Mouse (Mus musculus): ENCODE data around the gene Lrrc32. TPM values are rescaled to one million over a fixed set of nuclear protein-coding genes. Genes with fewer than 3 reads are reported as not detected.
A peak's percentile ranks its signal among the peaks of the same experiment; 100 is the strongest.

Lrrc32 gene
- total RNA-seq, 2 experiments from 2014 or later, result 15.2 to 17.3 TPM

DNA sequence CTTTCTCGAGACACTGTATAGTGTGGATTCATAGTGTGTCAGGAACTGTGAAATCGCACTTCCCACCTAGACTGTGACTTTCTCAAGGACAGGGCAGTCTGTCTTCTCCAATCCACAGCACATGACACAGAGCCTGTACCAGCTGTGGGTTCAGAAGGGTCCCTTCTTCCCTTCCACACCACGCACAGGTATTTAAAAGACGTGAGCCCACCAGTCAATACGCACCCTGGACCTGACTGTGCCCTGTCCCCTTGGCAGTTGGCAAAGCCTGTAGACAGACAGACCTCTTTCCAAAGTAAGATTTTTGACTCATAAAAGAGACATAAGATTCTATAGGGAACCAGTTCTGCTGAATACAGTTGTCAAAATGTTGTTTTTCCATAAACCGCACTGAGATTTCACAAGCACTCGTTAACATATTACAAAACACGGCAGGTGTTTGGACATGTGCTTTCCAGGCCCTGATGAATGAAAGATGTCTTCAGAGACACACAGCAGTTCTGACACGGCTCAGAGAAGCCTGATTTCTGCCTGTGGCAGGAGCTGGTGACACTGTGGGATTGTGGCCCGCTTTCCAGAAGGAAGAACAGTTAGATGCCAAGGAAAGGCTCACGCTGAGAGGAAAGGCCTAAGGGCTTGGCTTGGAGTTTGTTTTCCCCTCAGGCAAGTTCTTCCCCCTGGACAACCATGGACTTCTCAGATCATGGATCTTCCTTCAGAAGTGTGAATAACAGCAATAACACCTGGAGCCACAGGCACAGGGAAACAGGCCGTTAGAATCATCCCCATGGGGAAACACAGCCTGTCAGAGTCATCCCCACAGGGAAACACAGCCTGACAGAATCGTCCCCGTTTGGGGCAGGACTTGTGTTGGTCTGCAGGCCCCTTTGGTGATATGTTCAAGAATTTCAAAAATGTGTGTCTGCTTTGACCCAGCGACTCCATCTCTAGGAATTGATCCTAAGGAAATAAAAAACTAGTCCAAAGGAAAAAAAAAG, 22.2 kb downstream of the Lrrc32 start:
- no peak for DNase-seq

DNA sequence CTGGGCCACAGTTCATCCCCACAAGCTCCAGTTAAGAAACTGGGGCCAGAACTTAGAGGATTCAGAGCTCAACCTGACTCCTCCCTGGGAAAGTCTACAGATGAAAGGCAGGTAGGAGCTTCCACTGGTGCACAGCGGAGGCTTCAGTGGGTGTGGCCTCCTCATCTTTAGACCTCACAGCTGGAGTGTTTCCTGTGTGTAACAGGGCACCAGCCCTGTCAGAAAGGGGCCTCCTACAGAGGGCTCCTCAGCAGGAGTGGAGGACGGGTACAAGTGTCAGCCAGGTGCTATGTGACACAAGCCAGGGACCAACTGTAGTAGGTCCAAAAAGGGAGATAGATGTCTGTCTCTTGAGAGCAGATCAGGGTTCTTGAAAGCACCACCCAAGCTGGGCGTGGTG, 24.2 kb downstream of the Lrrc32 start:
- DNase-seq, result no peak

DNA sequence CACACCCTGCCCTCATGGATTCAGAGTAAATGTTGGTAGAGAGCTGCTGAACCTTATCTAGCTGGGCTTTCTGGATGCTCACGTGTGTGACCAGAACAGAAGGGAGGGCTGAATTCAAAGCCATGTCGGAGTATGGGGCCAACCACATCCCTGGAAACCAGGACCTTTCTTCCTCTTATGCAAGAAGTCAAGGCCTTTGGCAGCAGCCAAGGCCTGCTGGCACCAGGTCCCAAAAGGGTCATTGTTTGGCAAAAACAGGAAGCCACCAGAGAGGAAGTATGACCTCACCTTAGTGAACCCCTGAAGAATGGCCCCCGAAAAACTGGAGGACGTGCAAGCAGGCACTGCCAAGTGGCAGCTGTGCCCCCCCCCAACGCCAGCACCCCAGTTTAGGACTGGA, 33.5 kb downstream of the Lrrc32 start:
- peak; percentile 73 for DNase-seq

DNA sequence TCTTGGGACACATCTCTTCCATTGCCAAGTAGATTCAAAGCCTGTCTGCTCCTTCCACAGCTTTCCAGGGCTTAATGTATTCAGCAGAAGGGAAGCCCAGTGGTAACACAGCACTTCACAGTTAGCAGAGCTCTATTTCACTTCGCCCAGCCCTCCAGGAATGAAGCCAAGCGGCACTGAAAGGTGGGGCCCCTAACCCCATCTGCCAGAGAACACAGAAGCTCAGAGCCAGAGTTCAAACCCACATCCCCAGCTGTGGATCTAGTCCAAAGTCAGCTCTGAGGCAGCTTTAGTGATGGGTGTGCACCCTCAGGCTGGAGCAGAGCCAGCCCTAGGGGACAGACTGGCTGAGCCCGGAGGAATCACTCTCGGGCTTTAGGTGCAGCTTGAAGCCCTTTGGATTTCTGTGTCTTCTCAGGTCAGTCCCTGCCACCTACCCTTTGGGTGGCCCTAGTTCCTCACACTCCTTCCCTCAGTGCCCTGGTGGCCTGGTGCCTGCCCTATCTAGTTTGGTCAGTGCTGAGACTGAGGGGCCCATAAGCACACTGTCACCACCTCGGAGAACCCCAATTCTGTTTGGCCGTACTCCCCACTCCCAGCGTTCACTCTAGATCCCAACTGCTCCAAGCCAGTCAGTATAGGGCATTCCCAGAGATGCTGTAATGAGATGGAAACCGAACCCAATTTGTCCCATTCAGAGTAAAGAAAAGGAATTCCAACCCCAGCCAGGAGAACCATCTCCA, 34.2 kb downstream of the Lrrc32 start:
- DNase-seq, result peak; percentile 44

DNA sequence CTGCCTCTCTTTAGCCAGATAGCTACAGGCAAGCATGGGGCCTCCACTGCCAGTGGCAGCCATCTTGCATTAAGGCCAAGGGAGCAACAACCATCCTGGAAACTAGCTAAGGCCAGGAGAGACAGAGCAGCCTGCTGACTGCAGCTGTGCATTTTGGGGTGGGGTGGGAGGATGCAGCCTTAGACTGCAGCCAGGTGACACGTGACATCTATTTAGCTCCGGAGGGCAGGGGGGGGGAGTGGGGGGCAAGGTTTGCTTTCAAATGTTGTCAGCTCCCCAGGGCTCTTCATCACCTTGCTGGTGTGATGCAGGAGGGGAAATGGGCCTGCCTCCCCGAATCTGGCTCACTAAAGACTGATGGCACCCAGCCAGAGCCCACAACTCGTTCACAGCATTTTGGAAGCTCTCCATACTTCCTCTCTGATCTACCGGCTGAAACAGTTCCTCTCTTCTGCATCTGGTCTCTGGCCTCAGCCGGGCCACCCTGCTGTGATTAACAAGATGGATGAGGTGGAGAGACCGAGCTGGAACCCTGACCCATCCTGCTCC, 34.8 kb downstream of the Lrrc32 start:
- peak; percentile 56 for DNase-seq

DNA sequence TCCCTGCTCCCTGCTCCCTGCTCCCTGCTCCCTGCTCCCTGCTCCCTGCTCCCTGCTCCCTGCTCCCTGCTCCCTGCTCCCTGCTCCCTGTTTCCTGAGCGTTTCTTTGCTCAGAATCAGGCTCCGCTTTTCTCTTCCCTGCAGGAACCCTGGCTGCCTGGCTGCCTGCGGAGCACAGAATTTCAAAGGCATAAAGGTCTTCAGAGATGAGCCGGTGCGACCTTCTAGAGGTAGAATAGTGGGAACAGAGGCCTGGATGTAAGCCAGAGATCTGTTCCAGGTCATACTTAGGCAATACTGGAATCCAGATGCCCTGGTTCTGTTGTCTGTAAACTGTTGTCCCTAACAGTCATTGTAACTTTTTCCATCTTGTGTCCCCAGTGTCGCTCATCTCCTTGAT, 35.3 kb downstream of the Lrrc32 start:
- no peak for DNase-seq

DNA sequence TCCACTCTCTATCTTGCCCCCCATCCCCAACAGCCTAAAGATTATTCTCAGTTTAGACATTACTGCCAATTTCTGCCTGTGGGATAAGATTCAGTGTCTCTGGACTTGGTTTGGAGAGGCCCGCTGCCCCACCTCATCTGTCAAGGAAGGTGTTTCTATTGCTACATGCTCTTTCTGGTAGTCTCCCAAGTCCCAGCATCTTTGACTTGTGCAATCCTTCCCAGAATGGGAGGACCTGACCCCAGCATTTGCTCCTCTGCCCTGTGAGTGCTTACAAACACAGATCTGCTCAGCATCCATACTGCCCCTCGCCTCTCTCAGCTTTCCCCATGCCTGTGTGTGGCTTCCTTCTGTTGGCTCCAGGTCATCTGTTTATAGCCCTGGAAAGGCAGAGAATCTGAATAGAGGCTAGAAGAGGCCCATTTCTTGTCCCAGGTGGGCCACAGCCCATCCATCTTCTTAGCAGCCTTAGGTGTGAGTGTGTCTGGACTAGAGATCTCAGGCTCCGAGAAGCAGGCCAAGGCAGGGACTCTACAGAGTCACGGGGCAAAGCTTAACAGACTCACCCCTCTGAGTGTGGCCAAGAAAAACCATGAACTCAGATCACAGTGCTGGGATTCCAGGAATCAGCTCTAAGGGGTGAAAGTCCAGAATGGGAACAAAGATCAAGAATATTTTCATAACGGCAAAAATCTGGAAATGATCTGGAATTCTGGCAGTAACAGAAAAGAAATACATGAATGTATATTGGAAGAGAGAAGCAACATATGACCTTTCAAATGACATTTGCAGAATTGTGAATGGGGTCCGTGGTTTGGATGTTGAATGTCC, 36.0 kb downstream of the Lrrc32 start:
- no peak for DNase-seq

DNA sequence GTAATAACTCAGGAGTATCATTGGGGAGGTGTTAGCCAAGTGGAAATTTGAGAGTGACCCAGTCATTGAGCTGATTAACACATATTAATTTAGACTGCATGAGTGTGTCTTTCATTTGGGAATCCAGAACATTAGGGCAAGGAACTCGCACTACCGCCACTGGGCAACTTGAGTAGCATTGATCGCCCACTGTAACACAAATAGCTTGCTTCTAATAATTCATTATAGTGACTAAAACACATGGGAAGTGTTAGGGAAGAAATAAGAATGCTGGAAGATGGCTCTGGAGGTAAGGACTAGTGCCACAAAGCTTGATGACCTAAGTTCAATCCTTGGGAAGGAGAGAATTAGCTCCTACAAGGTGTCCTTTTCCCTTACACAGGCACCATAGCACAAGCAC, 38.0 kb downstream of the Lrrc32 start:
- no peak for DNase-seq

DNA sequence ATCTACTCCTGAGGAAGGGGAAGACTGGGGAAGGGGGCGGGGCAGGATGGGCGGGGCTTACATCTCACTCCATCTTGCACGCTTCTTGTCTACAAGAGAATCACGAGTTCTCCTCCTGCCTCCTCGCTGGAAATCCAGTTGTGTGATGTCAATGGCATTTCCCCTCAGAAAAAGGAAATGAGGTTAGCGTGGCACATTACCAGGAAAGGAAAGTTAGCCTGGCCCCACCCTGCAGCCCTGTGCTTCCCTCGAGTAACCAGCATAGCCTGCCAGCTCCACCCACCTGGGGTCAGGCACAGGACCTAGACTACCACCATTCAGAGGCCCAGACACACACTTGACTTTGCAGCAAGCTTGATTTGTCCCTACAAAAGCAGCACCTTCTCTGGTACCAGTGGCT, 42.5 kb downstream of the Lrrc32 start:
- no peak for DNase-seq

DNA sequence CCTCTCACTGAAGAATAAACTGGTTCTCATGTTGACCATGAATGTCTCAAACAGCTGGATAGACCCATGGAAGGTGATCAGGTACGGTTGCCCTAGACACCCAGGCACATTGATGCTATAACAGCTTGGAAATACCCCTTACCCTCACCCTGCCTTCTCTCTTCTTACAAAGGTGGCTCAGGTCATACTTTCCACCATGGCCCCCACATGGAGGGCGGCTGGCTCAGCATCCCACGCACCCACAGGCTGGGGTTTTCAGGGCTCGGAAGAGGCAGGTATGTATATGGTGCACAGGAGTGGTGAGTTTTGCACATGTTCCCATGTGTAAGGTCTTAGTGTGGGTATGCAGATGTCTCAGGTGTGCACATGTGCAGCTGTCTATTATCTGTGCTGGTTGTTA, 43.9 kb downstream of the Lrrc32 start:
- DNase-seq, result no peak

DNA sequence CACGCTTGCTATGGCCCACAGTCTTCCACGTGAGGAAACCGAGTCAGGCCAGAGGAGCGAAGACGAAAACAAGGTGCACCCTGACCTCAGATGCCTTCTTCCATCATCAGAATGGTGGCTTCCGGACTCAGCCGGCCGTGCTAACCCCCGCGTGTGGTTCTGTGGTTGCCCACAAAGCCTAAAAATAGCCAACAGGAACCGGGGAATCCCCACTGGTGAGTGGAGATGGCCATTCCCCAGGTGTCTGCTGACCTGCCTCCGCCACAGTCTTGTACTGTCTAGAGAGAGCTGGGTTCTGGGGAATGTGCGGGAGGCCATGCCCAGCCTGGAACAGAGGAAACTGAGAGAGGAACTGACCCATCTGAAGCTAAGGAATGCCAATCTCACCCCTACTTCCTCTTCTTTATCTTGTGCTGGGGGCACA, 45.4 kb downstream of the Lrrc32 start:
- DNase-seq, result no peak

DNA sequence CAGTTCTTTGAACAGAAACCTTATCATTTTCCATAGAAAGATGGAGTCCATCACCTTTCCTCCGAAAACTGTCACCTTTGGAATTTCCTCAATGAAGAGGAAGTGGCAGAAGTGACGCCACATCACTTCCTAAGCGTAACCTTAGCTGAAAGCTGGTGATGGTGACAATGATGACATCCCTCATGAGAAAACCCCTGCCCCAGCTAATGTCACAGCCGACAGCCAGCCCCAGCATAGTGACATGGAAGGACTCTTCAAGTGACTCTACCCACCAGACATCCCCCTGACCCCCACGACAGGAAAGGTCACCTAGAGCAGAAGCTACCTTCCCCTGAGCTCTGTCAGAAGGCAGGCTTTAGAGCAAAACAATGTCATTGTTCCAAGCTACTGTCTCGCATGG, 46.1 kb downstream of the Lrrc32 start:
- DNase-seq, result no peak

DNA sequence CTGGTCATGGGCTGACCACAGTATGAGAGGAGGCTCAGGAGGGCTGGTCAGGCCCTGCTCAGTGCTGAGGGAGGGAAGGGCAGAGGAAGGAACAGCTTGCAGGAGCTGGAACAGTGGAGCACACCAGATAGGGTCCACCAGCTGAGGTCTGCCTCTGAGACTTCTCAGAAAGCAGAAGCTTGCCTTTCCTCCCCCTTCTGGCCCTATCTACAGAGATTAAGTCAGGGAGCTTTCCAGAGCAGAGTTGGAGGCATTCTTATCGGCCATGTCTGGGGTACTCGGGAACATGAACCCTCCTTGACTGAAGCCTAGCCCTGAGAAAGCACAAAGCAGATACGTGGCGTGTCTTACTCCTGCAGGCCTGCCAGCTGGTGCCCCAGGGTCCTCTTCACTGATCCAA, 46.8 kb downstream of the Lrrc32 start:
- DNase-seq, result no peak

DNA sequence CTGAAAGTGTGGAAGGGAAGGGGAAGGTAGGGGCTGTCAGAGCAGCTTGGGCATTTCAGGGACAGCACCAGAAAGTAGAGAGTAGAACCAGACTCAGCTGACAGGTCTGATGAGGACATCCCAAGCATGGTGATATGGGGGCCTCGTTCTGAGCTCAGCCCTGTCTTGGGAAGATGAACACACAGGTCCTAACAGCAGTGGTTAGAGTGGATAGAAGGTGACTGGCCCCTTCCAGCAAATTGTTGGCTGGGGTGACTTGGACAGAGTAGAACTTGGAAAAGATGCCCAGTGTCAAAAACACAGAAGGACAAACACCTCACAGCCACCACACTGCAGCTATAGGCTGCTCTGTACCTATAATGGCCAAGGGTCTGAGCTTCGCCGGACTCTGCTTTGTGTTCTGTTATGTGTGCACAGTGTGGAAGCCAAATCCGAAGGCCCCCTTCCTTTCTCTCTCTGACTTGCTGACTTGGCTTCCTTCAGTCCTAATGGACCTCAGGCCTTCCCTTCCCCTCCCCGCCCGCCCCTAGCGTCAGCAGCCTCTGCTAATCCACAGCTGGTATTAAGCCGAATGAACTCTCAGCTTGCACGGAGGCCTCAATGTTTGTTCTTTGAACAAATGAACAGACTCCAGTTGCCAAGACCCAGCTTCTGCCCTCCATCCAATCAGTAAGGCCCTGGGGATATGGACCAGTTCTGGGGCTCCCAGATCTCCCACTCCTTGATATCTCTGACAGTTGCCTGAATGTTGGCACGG, 48.3 kb downstream of the Lrrc32 start:
- DNase-seq, result no peak

DNA sequence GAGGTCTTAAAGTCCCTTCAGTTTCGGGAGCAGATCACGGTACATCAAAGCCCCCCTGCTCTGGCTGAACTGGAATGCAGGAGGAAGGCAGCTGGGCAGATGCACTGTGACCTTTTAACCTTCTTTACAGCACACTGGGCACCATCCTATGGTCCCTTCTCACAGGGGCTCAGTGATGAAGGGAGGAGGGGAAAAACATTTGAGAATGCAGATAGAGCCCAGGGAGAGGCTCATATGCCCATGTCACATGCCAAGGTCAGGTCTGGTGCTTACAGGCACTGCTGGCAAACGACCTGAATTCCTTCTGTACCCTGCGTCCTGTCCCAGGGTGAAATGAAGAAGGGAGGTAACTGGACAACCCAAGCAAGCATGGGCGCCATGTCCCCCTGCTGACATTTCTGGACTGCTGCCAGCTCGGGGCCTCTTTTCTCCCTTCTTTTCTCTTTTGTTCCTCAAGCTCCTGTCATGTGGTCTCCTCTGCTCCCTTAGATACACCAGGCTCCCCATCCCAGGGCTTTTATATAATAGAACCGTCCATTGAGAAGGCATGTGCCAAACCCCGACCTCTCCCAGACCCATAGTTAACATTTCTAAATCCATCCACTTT, 49.0 kb downstream of the Lrrc32 start:
- DNase-seq, result no peak

DNA sequence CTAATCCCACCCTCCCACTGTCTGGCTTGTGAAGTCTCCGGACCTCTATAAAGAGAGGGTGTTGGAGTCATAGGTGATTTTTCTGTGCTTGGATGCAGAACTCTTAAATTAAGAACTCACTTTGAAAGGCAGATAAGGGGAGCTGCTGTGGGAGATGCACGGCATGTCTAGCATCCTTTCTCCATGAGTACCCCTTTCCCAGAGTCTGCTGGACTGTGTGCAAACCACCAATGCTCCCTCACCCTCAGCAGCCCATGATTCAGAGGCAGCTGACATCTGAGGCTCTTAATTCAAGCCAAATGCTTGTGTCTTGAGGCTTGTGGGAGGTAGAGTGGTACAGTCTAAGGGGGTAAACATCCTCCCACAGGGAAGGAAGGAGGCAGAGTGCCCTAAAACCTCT, 51.8 kb downstream of the Lrrc32 start:
- no peak for DNase-seq

DNA sequence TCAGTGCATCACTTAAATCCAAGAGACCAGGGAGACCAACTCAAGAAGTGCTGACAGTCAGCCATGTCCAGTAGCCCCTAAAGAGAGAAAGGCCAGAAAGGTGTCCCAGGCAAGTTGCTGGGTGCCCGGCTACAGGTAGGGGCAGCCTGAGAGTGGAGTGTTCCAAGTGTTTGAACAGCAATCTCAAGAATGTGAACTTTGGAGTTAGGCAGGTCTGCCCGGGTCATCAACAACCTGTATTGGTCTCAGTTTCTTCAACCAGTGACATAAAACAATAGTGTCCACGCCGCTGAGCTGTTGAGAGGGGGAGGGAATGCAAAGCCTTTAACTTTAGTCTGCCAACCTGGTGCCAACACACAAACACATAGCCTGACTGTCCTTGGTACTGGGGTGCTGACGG, 52.5 kb downstream of the Lrrc32 start:
- DNase-seq, result no peak

DNA sequence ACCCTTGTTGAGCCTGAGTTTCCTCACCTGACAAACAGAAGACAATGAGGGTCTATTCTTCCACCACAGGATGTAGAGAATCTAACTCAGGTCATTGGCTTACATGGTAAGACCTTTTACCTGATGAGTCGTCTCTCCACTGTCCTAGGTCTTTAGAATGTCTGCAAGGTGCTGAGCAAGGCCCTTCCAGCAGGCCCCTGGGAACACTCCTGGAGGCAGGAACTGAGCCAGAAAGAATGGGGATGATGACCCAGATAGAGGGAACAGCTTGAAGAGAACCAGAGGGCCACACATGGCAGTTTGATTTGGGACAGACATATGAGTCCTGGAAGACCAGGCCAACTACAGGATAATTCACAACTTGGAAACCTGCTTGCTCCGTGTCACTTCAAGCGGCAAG, 53.2 kb downstream of the Lrrc32 start:
- no peak for DNase-seq

DNA sequence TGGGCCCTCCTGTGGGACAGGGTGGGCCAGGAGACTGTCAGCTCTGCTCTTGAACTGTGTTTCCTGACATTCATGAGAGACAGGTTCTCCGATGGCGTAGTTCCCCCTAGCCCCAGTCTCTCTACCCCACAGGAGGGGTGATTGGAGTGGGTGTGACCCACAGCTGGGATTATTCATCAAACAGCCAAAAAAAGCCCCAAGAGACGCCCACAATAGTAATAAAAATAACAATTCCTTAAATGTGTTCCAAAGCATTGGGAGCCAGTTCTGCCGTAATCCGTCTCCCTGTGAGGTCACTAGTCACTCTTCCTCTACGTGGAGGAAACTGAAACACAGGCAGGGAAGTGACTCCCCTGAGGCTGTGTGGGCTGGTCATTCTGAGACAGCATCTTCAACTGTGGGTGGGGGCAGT, 53.7 kb downstream of the Lrrc32 start:
- no peak for DNase-seq

DNA sequence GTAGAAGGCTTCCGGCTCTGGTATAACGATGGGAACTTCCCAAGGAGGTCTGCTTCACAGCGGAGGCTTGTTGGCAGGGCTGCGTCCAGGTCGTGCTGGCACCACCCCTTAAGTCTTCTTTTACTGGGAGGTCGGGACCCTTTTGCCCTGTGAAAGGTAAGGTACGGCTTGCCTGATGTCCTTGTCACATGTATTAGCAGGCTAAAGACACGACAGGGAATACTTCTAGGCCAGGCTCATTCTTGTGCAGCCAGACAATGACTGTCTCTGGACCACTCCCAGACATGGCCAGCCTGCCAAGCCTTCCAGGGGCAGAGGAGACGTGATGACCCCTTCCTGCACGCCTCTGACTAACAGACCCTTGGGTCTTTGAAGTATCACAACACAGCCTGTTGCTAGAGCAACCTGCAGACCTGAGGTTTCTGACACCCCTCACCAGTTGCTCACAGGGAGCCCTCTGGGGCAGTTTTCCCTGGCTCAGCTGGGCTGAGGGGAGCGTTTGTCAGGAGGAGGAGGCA, 54.8 kb downstream of the Lrrc32 start:
- DNase-seq, result no peak

DNA sequence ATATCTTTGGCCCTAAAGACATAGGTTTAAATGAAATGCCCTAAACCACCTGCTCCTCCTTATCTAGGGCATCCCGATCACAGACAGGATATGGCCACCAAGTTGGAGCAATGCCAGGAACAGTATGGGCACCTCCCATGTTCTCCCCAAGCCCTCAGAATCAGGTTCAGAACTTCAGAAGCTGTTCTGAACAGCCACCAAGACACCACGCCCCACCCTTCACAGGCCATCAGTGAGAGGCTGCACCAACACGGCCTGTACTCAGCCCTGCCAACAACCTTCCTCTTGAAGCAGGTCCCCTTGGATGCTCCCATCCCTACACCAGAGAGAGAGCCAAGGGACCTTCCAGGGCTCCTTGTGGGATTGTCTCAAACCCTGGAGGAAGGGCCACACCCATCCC, 55.5 kb downstream of the Lrrc32 start:
- no peak for DNase-seq

All from adrenal gland, postnatal 10 days (tissue).